ENCODE assay signal across 37 mouse cellular contexts in genomic region chr9:14870377-14870776, GRCm38 (mm10). TPM values are rescaled to one million over a fixed set of nuclear protein-coding genes. Genes with fewer than 3 reads are reported as not detected.
"Had no signal": no experiment of that assay in that cellular context is flagged by ENCODE, and none has a peak within 500 bp of the region (broad histone marks: within the 10 kb centered on the region; RNA-seq: fewer than 3 reads in every experiment).

No protein-coding gene starts in this region.

- H3K27me3 ChIP-seq: hindbrain, embryonic 12.5 days; intestine, embryonic 15.5 days; limb, embryonic 12.5 days; liver, embryonic 13.5 days; liver, embryonic 15.5 days had no signal

- H3K4me1 ChIP-seq: heart, embryonic 15.5 days; intestine, embryonic 15.5 days; liver, embryonic 13.5 days; liver, embryonic 15.5 days had no signal

- DNase-seq: gastrocnemius, adult 2 months; gastrocnemius, postnatal 10 days; gastrocnemius, postnatal 25 days; heart, postnatal 4 days; kidney, adult 18-20 months; kidney, adult 8-10 months; kidney, postnatal 10 days; kidney, postnatal 25 days; kidney, postnatal 4 days; liver; liver, embryonic 13.5 days had no signal

- H3K4me3 ChIP-seq: gastrocnemius, adult 2 months; heart, embryonic 13.5 days; heart, embryonic 15.5 days; hindbrain, embryonic 12.5 days; intestine, embryonic 15.5 days; layer of hippocampus, adult 2 months; left cerebral cortex, adult 2 months; limb, embryonic 10.5 days; limb, embryonic 12.5 days; liver, embryonic 13.5 days; liver, embryonic 15.5 days had no signal

- H3K4me2 ChIP-seq: heart, embryonic 11.5 days; heart, embryonic 13.5 days; heart, embryonic 15.5 days; hindbrain, embryonic 12.5 days; hindbrain, embryonic 14.5 days; intestine, embryonic 15.5 days; limb, embryonic 12.5 days; liver, embryonic 11.5 days; liver, embryonic 13.5 days; liver, embryonic 15.5 days had no signal

- H3K27ac ChIP-seq: gastrocnemius, adult 2 months; heart, embryonic 13.5 days; heart, embryonic 15.5 days; hindbrain, embryonic 12.5 days; hindbrain, embryonic 14.5 days; intestine, embryonic 15.5 days; layer of hippocampus, adult 2 months; left cerebral cortex, adult 2 months; limb, embryonic 10.5 days; limb, embryonic 12.5 days; liver, embryonic 13.5 days; liver, embryonic 15.5 days had no signal

- H3K9me3 ChIP-seq: heart, embryonic 13.5 days; heart, embryonic 15.5 days; hindbrain, embryonic 12.5 days; intestine, embryonic 15.5 days; limb, embryonic 10.5 days; limb, embryonic 12.5 days; liver, embryonic 13.5 days; liver, embryonic 15.5 days had no signal

- H3K9ac ChIP-seq: heart, embryonic 13.5 days; heart, embryonic 15.5 days; hindbrain, embryonic 12.5 days; hindbrain, embryonic 14.5 days; intestine, embryonic 15.5 days; limb, embryonic 12.5 days; liver, embryonic 13.5 days; liver, embryonic 15.5 days had no signal

- H3K36me3 ChIP-seq: heart, embryonic 13.5 days; heart, embryonic 15.5 days; hindbrain, embryonic 12.5 days; intestine, embryonic 15.5 days; limb, embryonic 10.5 days; limb, embryonic 12.5 days; liver, embryonic 13.5 days; liver, embryonic 15.5 days had no signal

- ATAC-seq: hindbrain, embryonic 16.5 days; inflammation-experienced regulatory T-cells, adult 6 months; intestine, embryonic 15.5 days; intestine, postnatal 0 days had no signal

RNA-seq across cellular contexts. Expression of gene Gpr83, which starts 10.4 kb away (rescaled TPM):
- total RNA-seq: gastrocnemius, adult 2 months; gastrocnemius, postnatal 25 days; heart, postnatal 25 days; heart, postnatal 4 days had no signal
- polyA plus RNA-seq: heart, embryonic 11.5 days; heart, postnatal 0 days; liver, embryonic 11.5 days had no signal

RNA-seq across cellular contexts. Expression of gene Izumo1r, which starts 33.4 kb away (rescaled TPM):
- total RNA-seq: gastrocnemius, adult 2 months; gastrocnemius, postnatal 10 days; gastrocnemius, postnatal 25 days; gastrocnemius, postnatal 4 days; granulocyte monocyte progenitor cell, adult 5-6 weeks; heart, adult 8-10 months; heart, postnatal 25 days; heart, postnatal 4 days; layer of hippocampus, adult 2 months; layer of hippocampus, postnatal 10 days; layer of hippocampus, postnatal 25 days; left cerebral cortex, adult 2 months; left cerebral cortex, postnatal 14 days; left cerebral cortex, postnatal 36 days had no signal
- polyA plus RNA-seq: frontal cortex, adult 2 months; heart, embryonic 11.5 days; heart, embryonic 13.5 days; heart, postnatal 0 days; hindbrain, embryonic 12.5 days; hindbrain, embryonic 14.5 days; hindbrain, embryonic 16.5 days; intestine, embryonic 15.5 days; intestine, postnatal 0 days; kidney, embryonic 16.5 days; limb, embryonic 10.5 days; limb, embryonic 12.5 days; liver, embryonic 11.5 days; liver, embryonic 13.5 days; liver, embryonic 15.5 days had no signal
